Mouse (Mus musculus) embryo, embryonic 10 days (tissue): Measurements from ENCODE around the gene Fgf11.
A peak's percentile ranks its signal among the peaks of the same experiment; 100 is the strongest.

Experiments
- DNase-seq: peaks from one replicate; pipeline ENCODE4 v3.0.0-alpha.2; 2015; ENCODE audit warnings: low spot score

The Fgf11 gene

DNA sequence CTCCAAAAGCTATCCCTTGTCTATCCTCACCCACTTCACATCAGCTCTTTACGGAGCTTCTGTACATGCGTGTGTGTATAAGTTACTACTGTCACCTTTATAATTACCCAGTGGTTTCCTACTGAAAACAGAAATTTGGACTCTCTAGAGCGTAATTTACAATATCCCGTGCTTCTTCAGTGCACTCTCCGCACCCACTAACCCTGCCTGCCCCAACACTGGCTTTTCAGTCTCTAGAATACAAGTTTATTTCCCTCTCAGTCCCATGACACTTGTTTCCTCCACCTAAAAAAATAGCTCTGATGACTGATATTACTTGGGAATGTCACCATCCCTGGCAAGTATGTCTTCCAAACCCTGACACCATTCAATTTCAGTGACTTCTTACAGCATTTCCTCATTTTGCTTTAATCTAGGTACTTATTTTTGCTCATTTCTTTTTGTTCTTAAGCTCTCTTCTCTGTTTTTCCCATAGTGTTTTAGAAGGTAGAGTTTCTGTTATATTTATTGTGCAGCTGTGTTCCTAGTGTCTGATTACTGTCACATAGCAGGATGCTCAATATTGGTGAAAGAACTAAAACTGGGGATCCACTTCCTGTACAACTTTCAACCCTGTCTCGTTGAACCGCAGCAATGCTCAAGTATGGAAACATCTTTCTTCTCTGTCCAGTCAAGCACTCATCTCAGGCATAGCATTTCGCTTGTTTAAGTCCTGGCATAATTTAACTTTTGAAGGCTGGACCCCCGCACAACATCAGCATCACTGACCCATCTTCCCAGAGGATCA is 44.2 kb downstream of the Fgf11 start:
- DNase-seq: no peak

- peak; percentile 81 for DNase-seq
These were observed 47.0 kb downstream of the Fgf11 start for GRCm38 (mm10) chr11:69754701-69755100.

DNA sequence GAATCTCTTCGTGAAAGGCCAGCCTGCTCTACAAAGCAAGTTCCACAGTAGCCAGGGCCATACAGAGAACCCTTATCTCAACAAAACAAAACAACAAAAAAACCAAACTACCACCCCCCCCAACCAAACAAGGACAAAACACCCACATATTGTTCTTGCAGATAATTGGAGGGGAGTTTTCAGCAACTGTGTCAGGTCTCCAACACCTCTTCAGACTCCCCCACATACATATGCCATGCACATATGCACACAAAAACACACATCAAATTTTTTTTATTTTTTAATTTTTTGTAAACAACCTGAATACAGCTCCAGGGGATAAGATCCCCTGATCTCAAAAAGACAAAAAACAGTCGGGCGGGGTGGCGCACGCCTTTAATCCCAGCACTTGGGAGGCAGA is 47.4 kb downstream of the Fgf11 start:
- no peak for DNase-seq

DNA sequence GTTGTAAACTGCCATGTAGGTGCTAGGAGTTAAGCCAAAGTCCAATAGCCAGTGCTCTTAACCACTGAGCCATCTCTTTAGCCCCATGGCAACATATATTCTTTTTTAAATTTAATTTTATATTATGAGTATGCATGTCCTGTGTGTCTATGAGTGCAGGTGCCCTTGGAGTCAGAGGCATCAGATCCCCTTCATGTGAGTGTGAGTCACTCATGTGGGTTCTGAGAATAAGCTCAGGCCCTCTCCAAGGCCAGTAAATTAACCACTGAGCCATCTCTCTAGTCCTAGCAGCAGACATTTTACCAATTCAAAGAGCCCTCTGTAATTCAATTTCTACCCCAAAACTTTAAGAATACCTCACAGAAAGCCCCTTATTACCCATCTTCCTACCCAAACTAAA is 49.0 kb downstream of the Fgf11 start:
- DNase-seq: no peak

GRCm38 (mm10) chr11:69751635-69752034 is 50.0 kb downstream of the Fgf11 start:
- no peak for DNase-seq
